Mouse (Mus musculus) CH12.LX (cell line): ENCODE measurements around the gene Limk2.

Experiments used
- ELF1 ChIP-seq: IDR thresholded peaks from 2 replicates; pipeline ENCODE4 v1.6.1; 2014; ENCODE audit warnings: low read depth, mild to moderate bottlenecking, inconsistent platforms, low read length, improper control_type of control experiment
- POLR2A ChIP-seq: IDR thresholded peaks from 2 replicates; pipeline ENCODE4 v1.6.1; 2011; ENCODE audit warnings: low read depth, mild to moderate bottlenecking, improper control_type of control experiment, low read length

GRCm38 (mm10) chr11:3437621-3438020 lies 28.6 kb upstream of the Limk2 start:
- no peak for TF ChIP-seq POLR2A
- TF ChIP-seq ELF1, result no peak
